Mouse (Mus musculus): ENCODE data around the gene Slc35a1.

Slc35a1 gene

GRCm38 (mm10) chr4:34653179-34653578 lies 34.1 kb downstream of the Slc35a1 start:
- peak in 1 of 2 experiments; percentile 61 for DNase-seq (ENCODE audit: low spot score in 2 of 2)

GRCm38 (mm10) chr4:34644779-34645178 lies 42.5 kb downstream of the Slc35a1 start:
- no peak for DNase-seq (ENCODE audit: low spot score in 2 of 2)

GRCm38 (mm10) chr4:34640731-34641130 lies 46.5 kb downstream of the Slc35a1 start:
- DNase-seq (ENCODE audit: low spot score in 2 of 2): no peak

- no peak for DNase-seq (ENCODE audit: low spot score in 2 of 2)
Observed at GRCm38 (mm10) chr4:34639745-34640364, 47.4 kb downstream of the Slc35a1 start.

GRCm38 (mm10) chr4:34637851-34638250 lies 49.4 kb downstream of the Slc35a1 start:
- DNase-seq (ENCODE audit: low spot score in 2 of 2): no peak

GRCm38 (mm10) chr4:34637386-34637785 lies 49.9 kb downstream of the Slc35a1 start:
- no peak for DNase-seq (ENCODE audit: low spot score in 2 of 2)

GRCm38 (mm10) chr4:34636036-34636435 lies 51.2 kb downstream of the Slc35a1 start:
- DNase-seq (ENCODE audit: low spot score in 2 of 2): no peak

- no peak for DNase-seq (ENCODE audit: low spot score in 2 of 2)
Observed at GRCm38 (mm10) chr4:34634129-34634528, 53.1 kb downstream of the Slc35a1 start.

- no peak for DNase-seq (ENCODE audit: low spot score in 2 of 2)
Observed at GRCm38 (mm10) chr4:34629956-34630355, 57.3 kb downstream of the Slc35a1 start.

GRCm38 (mm10) chr4:34626401-34626800 lies 60.8 kb downstream of the Slc35a1 start:
- no peak for DNase-seq (ENCODE audit: low spot score in 2 of 2)

GRCm38 (mm10) chr4:34625556-34625955 lies 61.7 kb downstream of the Slc35a1 start:
- DNase-seq (ENCODE audit: low spot score in 2 of 2): no peak

- no peak for DNase-seq (ENCODE audit: low spot score in 2 of 2)
Observed at GRCm38 (mm10) chr4:34616146-34616545, 71.1 kb downstream of the Slc35a1 start.

GRCm38 (mm10) chr4:34615303-34615702 lies 71.9 kb downstream of the Slc35a1 start:
- no peak for DNase-seq (ENCODE audit: low spot score in 2 of 2)

GRCm38 (mm10) chr4:34614630-34615094 lies 72.6 kb downstream of the Slc35a1 start, which contains the start of the genes Orc3 and Rars2:
TSS of gene Orc3 (minus strand) at chr4:34614944.
TSS of gene Rars2 (plus strand) at chr4:34614957.
- DNase-seq (ENCODE audit: low spot score in 2 of 2): peak; percentile 91 to 96

GRCm38 (mm10) chr4:34613571-34614145 lies 73.6 kb downstream of the Slc35a1 start:
- DNase-seq (ENCODE audit: low spot score in 2 of 2): peak in 1 of 2 experiments; percentile 27

All from spleen, postnatal 4 days (tissue).